Mouse (Mus musculus) bone marrow, adult 2 months (tissue): ENCODE measurements around the gene S1pr4.

ENCODE experiments used
- CTCF ChIP-seq: fragments of 200-500 bp; IDR thresholded peaks from 2 replicates; pipeline ENCODE4 v1.5.1; 2011; ENCODE audit warnings: low read length, control low read depth; ENCODE audit not compliant: control insufficient read depth, insufficient read depth
- POLR2A ChIP-seq: fragments of 200-500 bp; IDR thresholded peaks from 2 replicates; pipeline ENCODE4 v1.6.1; 2011; ENCODE audit warnings: low read depth, mild to moderate bottlenecking, control low read depth, low read length, borderline replicate concordance; ENCODE audit not compliant: control insufficient read depth

DNA sequence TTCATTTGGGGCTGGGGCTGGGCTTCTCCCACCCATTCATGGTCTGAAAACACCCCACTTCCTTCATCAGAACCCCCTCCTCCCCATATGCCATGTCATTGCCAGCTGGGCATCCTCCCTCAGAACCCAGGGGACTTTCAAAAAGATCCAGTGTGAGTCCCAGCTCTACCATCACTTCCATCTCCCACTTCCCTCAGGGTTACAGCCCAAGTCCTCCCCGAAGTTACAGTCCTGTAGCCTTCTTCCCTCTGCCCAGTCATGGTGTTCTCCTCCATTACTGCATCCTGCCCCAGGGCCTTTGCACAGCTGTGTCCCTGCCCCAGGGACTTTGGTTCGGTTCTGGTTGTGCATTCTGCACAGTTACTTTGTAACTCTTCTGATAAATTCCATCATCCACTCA lies 45.8 kb downstream of the S1pr4 start:
- TF ChIP-seq CTCF (no peak), POLR2A (no peak)
